Mouse (Mus musculus): ENCODE results near the gene Atg2a.

DNA sequence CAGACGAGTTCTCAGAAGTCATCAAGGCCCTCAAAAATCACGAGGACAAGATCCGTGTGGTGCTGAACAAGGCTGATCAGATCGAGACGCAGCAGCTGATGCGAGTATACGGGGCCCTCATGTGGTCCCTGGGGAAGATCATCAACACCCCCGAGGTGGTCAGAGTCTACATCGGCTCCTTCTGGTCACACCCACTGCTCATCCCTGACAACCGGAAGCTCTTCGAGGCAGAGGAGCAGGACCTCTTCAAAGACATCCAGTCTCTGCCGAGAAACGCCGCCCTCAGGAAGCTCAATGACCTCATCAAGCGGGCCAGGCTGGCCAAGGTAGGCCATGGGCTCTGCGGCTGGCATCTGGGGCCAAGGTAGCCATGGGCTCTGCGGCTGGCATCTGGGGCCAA is 52.8 kb downstream of the Atg2a start:
- TF ChIP-seq CTCF (conservative IDR thresholded peaks at IDR 0.05 in 1 of 2, IDR thresholded peaks at IDR 0.05 in 1 of 2; ENCODE audit: low read depth in 2 of 2, low read length in 2 of 2): no peak
- no peak for TF ChIP-seq POLR2AphosphoS2 (IDR thresholded peaks at IDR 0.05; ENCODE audit: low read depth, low read length)
- no peak for TF ChIP-seq POLR2A (IDR thresholded peaks at IDR 0.05; ENCODE audit: low read depth, low read length)
- TF ChIP-seq MAFK (IDR thresholded peaks at IDR 0.05; ENCODE audit: insufficient replicate concordance, low read length): no peak
- TF ChIP-seq UBTF (IDR thresholded peaks at IDR 0.05; ENCODE audit: low read depth, low read length): no peak
- no peak for TF ChIP-seq NELFE (IDR thresholded peaks at IDR 0.05; ENCODE audit: low read depth, low read length)
- TF ChIP-seq USF1 (IDR thresholded peaks at IDR 0.05; ENCODE audit: low read depth, low read length): no peak
- no peak for TF ChIP-seq ETS1 (conservative IDR thresholded peaks at IDR 0.05; ENCODE audit: low read depth, low read length)
